Mouse (Mus musculus) CH12.LX (cell line): ENCODE measurements around the gene Fam222b. TPM values are rescaled to one million over a fixed set of nuclear protein-coding genes. Genes with fewer than 3 reads are reported as not detected.
"Not testable (repeated sequence)": the region's sequence is repeated elsewhere in the genome, so short reads cannot be mapped to it uniquely, and the experiment has no call there.

Experiments used
- DNase-seq: peaks from one replicate; pipeline ENCODE4 v3.0.0-alpha.2; 2013; ENCODE audit errors: extremely low read depth
- H3K27ac ChIP-seq: 2 replicates; pipeline ENCODE4 v1.5.1; 2012; ENCODE audit warnings: low read depth, mild to moderate bottlenecking, control low read depth, moderate library complexity; ENCODE audit not compliant: insufficient read depth
- H3K27me3 ChIP-seq: replicated peaks from 2 replicates; pipeline ENCODE3; 2012; ENCODE audit warnings: inconsistent platforms
- H3K36me3 ChIP-seq, 2 experiments: replicated peaks in 1 of 2; 2 replicates each; pipeline versions ENCODE3 to v1.6.1; 2012; ENCODE audit warnings: inconsistent platforms in 1 of 2, low read length in 1 of 2, mild to moderate bottlenecking in 1 of 2, mixed read lengths in 1 of 2, moderate library complexity in 1 of 2; ENCODE audit not compliant: control insufficient read depth in 1 of 2, insufficient read depth in 1 of 2
- H3K4me1 ChIP-seq, 2 experiments: 2 replicates each; pipeline ENCODE4 v1.6.1; 2012; ENCODE audit warnings: inconsistent platforms in 1 of 2, moderate library complexity in 1 of 2; ENCODE audit not compliant: insufficient read depth in 2 of 2, control insufficient read depth in 1 of 2
- H3K4me2 ChIP-seq: 2 replicates; pipeline ENCODE4 v1.6.1; 2012; ENCODE audit warnings: low read depth, mild to moderate bottlenecking, control low read depth; ENCODE audit not compliant: poor library complexity, insufficient read depth, severe bottlenecking
- H3K4me3 ChIP-seq, 3 experiments: fragments of 150-350 bp in 1 of 3; sonication (generic) in 1 of 3; replicated peaks in 1 of 3; 2 replicates each; pipeline versions ENCODE3 to v1.5.1; 2011 to 2012; ENCODE audit warnings: low read depth in 2 of 3, low read length in 2 of 3, mild to moderate bottlenecking in 2 of 3, moderate library complexity in 2 of 3, control low read depth in 1 of 3, improper control_type of control experiment in 1 of 3, inconsistent platforms in 1 of 3, mixed read lengths in 1 of 3; ENCODE audit not compliant: poor library complexity in 1 of 3
- H3K79me2 ChIP-seq: replicated peaks from 2 replicates; pipeline ENCODE4 v1.6.1; 2012; ENCODE audit warnings: mild to moderate bottlenecking, moderate library complexity; ENCODE audit not compliant: control insufficient read depth, poor library complexity, insufficient read depth, severe bottlenecking; ENCODE audit errors: extremely low read depth
- H3K9ac ChIP-seq: 2 replicates; pipeline ENCODE4 v1.6.1; 2012; ENCODE audit warnings: low read depth, mild to moderate bottlenecking, control low read depth, moderate library complexity; ENCODE audit not compliant: insufficient read depth
- H3K9me3 ChIP-seq: replicated peaks from 2 replicates; pipeline ENCODE3; 2012; ENCODE audit warnings: low read length, inconsistent platforms, mixed read lengths
- BHLHE40 ChIP-seq: IDR thresholded peaks from 2 replicates; pipeline ENCODE4 v1.6.1; 2011; ENCODE audit warnings: mild to moderate bottlenecking, low read depth, low read length, improper control_type of control experiment
- CHD2 ChIP-seq: IDR thresholded peaks from 2 replicates; pipeline ENCODE4 v1.6.1; 2011; ENCODE audit warnings: low read length, improper control_type of control experiment
- EP300 ChIP-seq: IDR thresholded peaks from 2 replicates; pipeline ENCODE4 v1.6.1; 2011; ENCODE audit warnings: low read length, improper control_type of control experiment
- HCFC1 ChIP-seq: IDR thresholded peaks from 2 replicates; pipeline ENCODE4 v1.6.1; 2012; ENCODE audit warnings: low read depth, mild to moderate bottlenecking, inconsistent platforms, low read length, improper control_type of control experiment
- IRF4 ChIP-seq: IDR thresholded peaks from 2 replicates; pipeline ENCODE4 v1.6.1; 2014; ENCODE audit warnings: low read depth, mild to moderate bottlenecking, inconsistent platforms, low read length, improper control_type of control experiment
- JUN ChIP-seq: IDR thresholded peaks from 2 replicates; pipeline ENCODE4 v1.6.1; 2011; ENCODE audit warnings: low read depth, mild to moderate bottlenecking, low read length, improper control_type of control experiment, moderate library complexity; ENCODE audit not compliant: insufficient read depth
- JUND ChIP-seq: conservative IDR thresholded peaks from 2 replicates; pipeline ENCODE4 v1.6.1; 2011; ENCODE audit warnings: low read depth, low read length, improper control_type of control experiment
- MXI1 ChIP-seq: IDR thresholded peaks from 2 replicates; pipeline ENCODE4 v1.6.1; 2011; ENCODE audit warnings: mild to moderate bottlenecking, low read depth, low read length, improper control_type of control experiment
- MYC ChIP-seq: IDR thresholded peaks from 2 replicates; pipeline ENCODE4 v1.6.1; 2011; ENCODE audit warnings: low read depth, mild to moderate bottlenecking, improper control_type of control experiment, low read length
- PAX5 ChIP-seq: IDR thresholded peaks from 2 replicates; pipeline ENCODE4 v1.6.1; 2012; ENCODE audit warnings: low read length, inconsistent platforms, mixed read lengths
- POLR2A ChIP-seq: IDR thresholded peaks from 2 replicates; pipeline ENCODE4 v1.6.1; 2011; ENCODE audit warnings: low read depth, mild to moderate bottlenecking, improper control_type of control experiment, low read length
- POLR2AphosphoS2 ChIP-seq: IDR thresholded peaks from 2 replicates; pipeline ENCODE4 v1.6.1; 2011; ENCODE audit warnings: low read depth, low read length, improper control_type of control experiment
- RCOR1 ChIP-seq: conservative IDR thresholded peaks from 2 replicates; pipeline ENCODE4 v1.6.1; 2012; ENCODE audit warnings: low read depth, mild to moderate bottlenecking, inconsistent platforms, low read length, improper control_type of control experiment
- SIN3A ChIP-seq: IDR thresholded peaks from 2 replicates; pipeline ENCODE4 v1.6.1; 2012; ENCODE audit warnings: low read length, improper control_type of control experiment, inconsistent platforms
- TBP ChIP-seq: conservative IDR thresholded peaks from 2 replicates; pipeline ENCODE4 v1.6.1; 2011; ENCODE audit warnings: low read depth, low read length, improper control_type of control experiment
- UBTF ChIP-seq: IDR thresholded peaks from 2 replicates; pipeline ENCODE4 v1.6.1; 2012; ENCODE audit warnings: low read depth, mild to moderate bottlenecking, inconsistent platforms, low read length, improper control_type of control experiment, moderate library complexity
- USF2 ChIP-seq: conservative IDR thresholded peaks from 2 replicates; pipeline ENCODE4 v1.6.1; 2011; ENCODE audit warnings: low read depth, low read length, improper control_type of control experiment
- ZC3H11A ChIP-seq: IDR thresholded peaks from 2 replicates; pipeline ENCODE4 v1.6.1; 2012; ENCODE audit warnings: low read depth, mild to moderate bottlenecking, inconsistent platforms, low read length, improper control_type of control experiment
- ZMIZ1 ChIP-seq: IDR thresholded peaks from 2 replicates; pipeline ENCODE4 v1.6.1; 2012; ENCODE audit warnings: low read depth, mild to moderate bottlenecking, inconsistent platforms, low read length, improper control_type of control experiment
- dilution Hi-C: fragments of 300-500 bp; cut with MboI; formaldehyde crosslinking; loops from 2 replicates; pipeline ENCODE4 v1.14.3; 2020; ENCODE audit warnings: low sequenced_read_pairs; ENCODE audit not compliant: extremely low pct_unique_long_range_greater_than_20kb, extremely low pct_ligation_motif_present
- in situ Hi-C: fragments of 300-500 bp; cut with MboI; formaldehyde crosslinking; loops from 3 replicates; pipeline ENCODE4 v1.14.3; 2019; ENCODE audit warnings: low sequenced_read_pairs, low pct_ligation_motif_present, low pct_unique_long_range_greater_than_20kb, mixed read lengths
- polyA plus RNA-seq: library from polyadenylated mRNA; unstranded; fragments of >175 nt; gene quantifications from 2 replicates; pipeline ENCODE4 v1.2.1, GENCODE M21; 2012; ENCODE audit warnings: low read depth; ENCODE audit not compliant: insufficient read length
- total RNA-seq, 2 experiments: library from RNA; depleted of rRNA; stranded (reverse); fragments of 300-350 nt in 1 of 2; fragments of >200 nt in 1 of 2; gene quantifications; 2 replicates each; pipeline ENCODE4 v1.2.3; 2012 to 2014

Fam222b gene
- total and polyA plus RNA-seq, 3 experiments: 5.9 to 34.4 (median 8.7) TPM

DNA sequence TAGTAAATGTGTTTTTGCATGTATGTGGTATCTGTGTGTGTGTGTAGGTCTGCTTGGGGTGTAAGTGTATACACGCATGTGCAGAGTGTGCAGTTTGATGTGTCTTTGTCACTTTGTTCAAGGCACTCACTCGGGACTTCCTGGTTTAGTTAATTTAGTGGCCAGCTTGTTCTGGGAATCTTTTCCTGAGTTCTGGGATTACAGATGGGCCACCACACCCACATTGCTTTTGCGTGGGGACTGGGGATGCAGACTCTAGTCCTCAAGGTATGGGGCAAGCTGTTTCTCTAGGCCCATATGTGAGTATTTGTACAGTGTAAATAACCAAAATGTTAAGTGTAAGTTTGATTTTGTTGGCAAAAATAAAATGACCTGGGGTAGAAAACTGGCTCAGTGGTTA is 39.9 kb downstream of the Fam222b start:
- Histone ChIP-seq H3K36me3 (peaks cover 0 to 70% of the 10 kb centered on the region in 2 experiments), H3K4me1 (peaks cover 0 to 38% of the 10 kb centered on the region in 2 experiments; a peak in 2 of 4 replicates), H3K4me3 (no peak overlapping the region), H3K27ac (no peak overlapping the region), H3K27me3 (no peaks in the 10 kb centered on the region), H3K9ac (no peak overlapping the region), H3K4me2 (no peak overlapping the region), H3K9me3 (no peaks in the 10 kb centered on the region), H3K79me2 (peaks cover 50% of the 10 kb centered on the region)
- no peak for DNase-seq
- dilution Hi-C loops (no loop called here), in situ Hi-C loops (no loop called here)
- no peak for TF ChIP-seq POLR2AphosphoS2
- no peak for TF ChIP-seq MYC
- no peak for TF ChIP-seq USF2
- TF ChIP-seq JUND: no peak
- TF ChIP-seq BHLHE40: no peak
- no peak for TF ChIP-seq JUN
- no peak for TF ChIP-seq EP300
- no peak for TF ChIP-seq CHD2
- no peak for TF ChIP-seq SIN3A
- no peak for TF ChIP-seq PAX5

DNA sequence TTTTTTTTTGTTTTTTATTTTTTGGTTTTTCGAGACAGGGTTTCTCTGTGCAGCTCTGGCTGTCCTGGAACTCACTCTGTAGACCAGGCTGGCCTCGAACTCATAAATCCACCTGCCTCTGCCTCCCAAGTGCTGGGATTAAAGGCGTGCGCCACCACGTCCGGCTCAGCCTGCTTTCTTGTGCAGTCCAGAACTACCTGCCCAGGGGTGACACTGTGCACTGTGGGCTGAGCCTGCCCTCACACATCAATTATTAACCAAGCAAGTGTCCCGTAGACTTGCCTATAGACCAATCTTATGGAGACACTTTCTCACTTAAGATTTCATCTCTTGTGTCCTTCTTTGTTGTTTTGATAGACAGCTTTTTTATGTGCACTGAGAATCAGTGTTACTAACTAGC is 40.9 kb downstream of the Fam222b start:
- H3K4me3 ChIP-seq, dilution Hi-C loops, H3K27ac ChIP-seq, H3K9me3 ChIP-seq, H3K4me2 ChIP-seq, DNase-seq, in situ Hi-C loops, H3K27me3 ChIP-seq, H3K9ac ChIP-seq: not testable (repeated sequence)
- Histone ChIP-seq H3K36me3 (peaks cover 0 to 67% of the 10 kb centered on the region in 2 experiments), H3K4me1 (peaks cover 0 to 38% of the 10 kb centered on the region in 2 experiments; a peak in 2 of 4 replicates), H3K79me2 (peaks cover 56% of the 10 kb centered on the region)

GRCm38 (mm10) chr11:78136132-78136531 is 41.7 kb downstream of the Fam222b start:
- in situ Hi-C loops: no loop called here
- Histone ChIP-seq H3K4me2 (no peak overlapping the region), H3K9ac (no peak overlapping the region), H3K27me3 (no peaks in the 10 kb centered on the region), H3K27ac (no peak overlapping the region), H3K36me3 (peaks cover 0 to 69% of the 10 kb centered on the region in 2 experiments), H3K79me2 (peaks cover 56% of the 10 kb centered on the region), H3K4me3 (no peak overlapping the region), H3K9me3 (no peaks in the 10 kb centered on the region), H3K4me1 (peaks cover 0 to 38% of the 10 kb centered on the region in 2 experiments; a peak in 2 of 4 replicates)
- dilution Hi-C loops: no loop called here
- no peak for DNase-seq
- TF ChIP-seq POLR2AphosphoS2 (no peak), UBTF (no peak), ZC3H11A (no peak), HCFC1 (no peak), PAX5 (no peak), RCOR1 (no peak), POLR2A (no peak), USF2 (no peak), ZMIZ1 (no peak), TBP (no peak), IRF4 (no peak), MXI1 (no peak)
